Mouse (Mus musculus): ENCODE measurements around the gene Mtrf1.
"Not testable (repeated sequence)": the region's sequence is repeated elsewhere in the genome, so short reads cannot be mapped to it uniquely, and the experiment has no call there.

Gene Mtrf1

DNA sequence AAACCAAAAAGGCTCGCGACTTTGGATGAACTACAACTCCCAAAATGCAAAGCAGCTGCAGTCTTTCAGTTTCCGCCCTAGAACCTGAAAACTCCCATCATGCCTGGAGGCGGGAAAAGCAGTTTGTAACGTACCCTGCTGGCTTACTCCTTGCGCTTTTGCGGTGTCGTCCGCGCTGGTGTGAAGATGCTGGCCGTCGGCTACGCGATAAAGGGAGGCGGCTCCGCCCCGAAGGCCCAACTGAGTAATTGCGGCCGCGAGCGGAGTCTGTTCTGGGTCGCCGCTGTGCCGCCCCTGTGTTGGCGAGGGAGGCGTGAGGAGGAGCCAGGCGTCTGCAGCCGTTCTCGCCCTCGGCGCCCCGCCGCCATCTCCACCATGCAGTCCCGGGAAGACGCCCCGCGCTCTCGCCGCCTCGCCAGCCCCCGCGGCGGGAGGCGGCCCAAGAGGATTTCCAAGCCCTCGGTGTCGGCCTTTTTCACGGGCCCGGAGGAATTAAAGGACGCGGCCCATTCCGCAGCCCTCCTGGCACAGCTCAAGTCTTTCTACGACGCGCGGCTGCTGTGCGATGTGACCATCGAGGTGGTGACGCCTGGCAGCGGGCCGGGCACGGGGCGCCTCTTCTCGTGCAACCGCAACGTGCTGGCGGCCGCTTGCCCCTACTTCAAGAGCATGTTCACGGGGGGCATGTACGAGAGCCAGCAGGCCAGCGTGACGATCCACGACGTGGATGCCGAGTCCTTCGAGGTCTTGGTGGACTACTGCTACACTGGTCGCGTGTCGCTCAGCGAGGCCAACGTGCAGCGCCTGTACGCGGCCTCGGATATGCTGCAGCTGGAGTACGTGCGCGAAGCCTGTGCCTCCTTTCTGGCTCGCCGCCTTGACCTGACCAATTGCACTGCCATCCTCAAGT, 54.4 kb downstream of the Mtrf1 start, which contains the start of gene Kbtbd6:
TSS of gene Kbtbd6 (plus strand) at position 155 of the 910 bp plus-strand sequence.
- DNase-seq: peak; percentile 97

DNA sequence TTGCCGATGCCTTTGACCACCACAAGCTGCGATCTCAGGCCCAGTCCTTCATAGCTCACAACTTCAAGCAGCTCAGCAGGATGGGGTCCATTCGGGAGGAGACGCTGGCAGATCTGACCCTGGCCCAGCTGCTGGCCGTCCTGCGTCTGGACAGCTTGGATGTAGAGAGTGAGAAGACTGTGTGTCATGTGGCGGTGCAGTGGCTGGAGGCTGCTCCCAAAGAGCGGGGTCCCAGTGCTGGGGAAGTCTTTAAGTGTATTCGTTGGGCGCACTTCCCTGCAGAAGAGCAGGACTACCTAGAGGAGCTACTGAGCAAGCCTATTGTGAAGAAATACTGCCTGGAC, 55.0 kb downstream of the Mtrf1 start:
- not testable (repeated sequence) for DNase-seq

DNA sequence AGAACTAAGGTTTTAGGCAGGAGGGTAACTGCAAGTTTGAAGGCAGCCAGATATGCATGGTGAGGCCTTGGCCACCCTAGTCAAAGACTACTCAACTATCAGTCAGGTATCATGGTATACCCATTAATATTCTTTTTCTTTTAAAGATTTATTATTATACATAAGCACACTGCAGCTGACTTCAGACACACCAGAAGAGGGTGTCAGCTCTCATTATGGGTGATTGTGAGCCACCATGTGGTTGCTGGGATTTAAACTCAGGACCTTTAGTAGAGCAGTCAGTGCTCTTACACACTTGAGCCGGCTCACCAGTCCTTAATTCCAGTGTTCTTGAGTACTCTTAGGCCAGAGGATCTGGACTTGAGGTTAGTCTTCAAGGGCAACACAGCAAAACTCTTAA, 62.8 kb downstream of the Mtrf1 start:
- no peak for DNase-seq

GRCm38 (mm10) chr14:79460988-79461387, 63.4 kb downstream of the Mtrf1 start:
- DNase-seq: no peak

GRCm38 (mm10) chr14:79465623-79466022, 68.1 kb downstream of the Mtrf1 start:
- DNase-seq: no peak

GRCm38 (mm10) chr14:79467621-79468020, 70.0 kb downstream of the Mtrf1 start:
- peak; percentile 64 for DNase-seq

Data from retina, postnatal 1 day (tissue).